Mouse (Mus musculus): ENCODE measurements around the gene H2-M3. TPM values are rescaled to one million over a fixed set of nuclear protein-coding genes. Genes with fewer than 3 reads are reported as not detected.

H2-M3 gene
- polyA plus RNA-seq, 1 experiment = 24.2 TPM

- Histone ChIP-seq H3K27me3 (ENCODE audit: control insufficient read depth, insufficient read depth, low read length) (no peaks in the 10 kb centered on the region), H3K36me3 (ENCODE audit: control insufficient read depth, insufficient read depth, low read length) (no peaks in the 10 kb centered on the region), H3K4me1 (replicated peaks; ENCODE audit: control insufficient read depth, insufficient read depth, low read length) (no peaks in the 10 kb centered on the region), H3K4me3 (ENCODE audit: control insufficient read depth, insufficient read depth, low read length) (no peak within 1 kb of the TSS), H3K27ac (ENCODE audit: control insufficient read depth, insufficient read depth, low read length) (no peak within 1 kb of the TSS)
- no peak for TF ChIP-seq CTCF (IDR thresholded peaks at IDR 0.05; ENCODE audit: borderline replicate concordance, control insufficient read depth, extremely low read depth, insufficient read depth, low read length, poor library complexity)
- no peak for TF ChIP-seq POLR2A (IDR thresholded peaks at IDR 0.05; ENCODE audit: control insufficient read depth, extremely low read depth, insufficient read depth, low read length, poor library complexity)
- DNase-seq = no peak
- 91% methylated on average over 4 of the region's 4 CpGs for WGBS
These were observed 34.2 kb downstream of the H2-M3 start, which contains the start of gene Olfr101 for GRCm38 (mm10) chr17:37304213-37304612. Olfr101 (minus strand) TSS chr17:37304313.

- H3K27me3 ChIP-seq (ENCODE audit: control insufficient read depth, insufficient read depth, low read length) = no peaks in the 10 kb centered on the region
- no peaks in the 10 kb centered on the region for H3K4me1 ChIP-seq (replicated peaks; ENCODE audit: control insufficient read depth, insufficient read depth, low read length)
- TF ChIP-seq CTCF (IDR thresholded peaks at IDR 0.05; ENCODE audit: borderline replicate concordance, control insufficient read depth, extremely low read depth, insufficient read depth, low read length, poor library complexity) (no peak), POLR2A (IDR thresholded peaks at IDR 0.05; ENCODE audit: control insufficient read depth, extremely low read depth, insufficient read depth, low read length, poor library complexity) (no peak)
- no peaks in the 10 kb centered on the region for H3K36me3 ChIP-seq (ENCODE audit: control insufficient read depth, insufficient read depth, low read length)
- no peak for DNase-seq
- no peak overlapping the region for H3K27ac ChIP-seq (ENCODE audit: control insufficient read depth, insufficient read depth, low read length)
- WGBS = 43% methylated on average over 4 of the region's 4 CpGs
- no peak overlapping the region for H3K4me3 ChIP-seq (ENCODE audit: control insufficient read depth, insufficient read depth, low read length)
These were observed 38.5 kb downstream of the H2-M3 start for GRCm38 (mm10) chr17:37308483-37308882.

GRCm38 (mm10) chr17:37310146-37310699 lies 40.2 kb downstream of the H2-M3 start:
- TF ChIP-seq CTCF (IDR thresholded peaks at IDR 0.05; ENCODE audit: borderline replicate concordance, control insufficient read depth, extremely low read depth, insufficient read depth, low read length, poor library complexity) (no peak), POLR2A (IDR thresholded peaks at IDR 0.05; ENCODE audit: control insufficient read depth, extremely low read depth, insufficient read depth, low read length, poor library complexity) (no peak)
- no peaks in the 10 kb centered on the region for H3K36me3 ChIP-seq (ENCODE audit: control insufficient read depth, insufficient read depth, low read length)
- WGBS = 63% methylated on average over 2 of the region's 2 CpGs

GRCm38 (mm10) chr17:37316954-37317353 lies 46.9 kb downstream of the H2-M3 start, which contains the start of gene Olfr102:
Olfr102 (minus strand) TSS chr17:37317054.
- TF ChIP-seq POLR2A (IDR thresholded peaks at IDR 0.05; ENCODE audit: control insufficient read depth, extremely low read depth, insufficient read depth, low read length, poor library complexity) = no peak
- no peaks in the 10 kb centered on the region for H3K36me3 ChIP-seq (ENCODE audit: control insufficient read depth, insufficient read depth, low read length)
- no peaks in the 10 kb centered on the region for H3K4me1 ChIP-seq (replicated peaks; ENCODE audit: control insufficient read depth, insufficient read depth, low read length)
- no peak within 1 kb of the TSS for H3K4me3 ChIP-seq (ENCODE audit: control insufficient read depth, insufficient read depth, low read length)
- no peaks in the 10 kb centered on the region for H3K27me3 ChIP-seq (ENCODE audit: control insufficient read depth, insufficient read depth, low read length)
- no peak for DNase-seq
- no peak within 1 kb of the TSS for H3K27ac ChIP-seq (ENCODE audit: control insufficient read depth, insufficient read depth, low read length)

More at GRCm38 (mm10) chr17:37310146-37310699, 40.2 kb downstream of the H2-M3 start:
- Histone ChIP-seq H3K27ac (ENCODE audit: control insufficient read depth, insufficient read depth, low read length) (no peak overlapping the region), H3K27me3 (ENCODE audit: control insufficient read depth, insufficient read depth, low read length) (no peaks in the 10 kb centered on the region), H3K4me1 (replicated peaks; ENCODE audit: control insufficient read depth, insufficient read depth, low read length) (no peaks in the 10 kb centered on the region), H3K4me3 (ENCODE audit: control insufficient read depth, insufficient read depth, low read length) (no peak overlapping the region)
- DNase-seq = no peak

Other genes starting within 250 kb of the H2-M3 start
- gene Mog, start 246.8 kb upstream of the H2-M3 start, polyA plus RNA-seq (2012; rRNA removed) = not detected in 2 replicates
- 124 and 135 TPM in 2 replicates for gene Gabbr1, start 224.3 kb upstream of the H2-M3 start, polyA plus RNA-seq (2012; rRNA removed)
- gene Olfr90, start 181.7 kb upstream of the H2-M3 start, polyA plus RNA-seq (2012; rRNA removed) = not detected in 2 replicates
- not detected in 2 replicates for gene Olfr91, start 171.9 kb upstream of the H2-M3 start, polyA plus RNA-seq (2012; rRNA removed)
- gene Olfr92, start 150.1 kb upstream of the H2-M3 start, polyA plus RNA-seq (2012; rRNA removed) = not detected in 2 replicates
- 0.09 TPM in 1 of 2 replicates, not detected in the other for gene Olfr93, start 108.7 kb upstream of the H2-M3 start, polyA plus RNA-seq (2012; rRNA removed)
- gene Ubd, start 76.3 kb upstream of the H2-M3 start, polyA plus RNA-seq (2012; rRNA removed) = 34.0 and 39.1 TPM in 2 replicates
- gene Olfr94, start 69.2 kb upstream of the H2-M3 start, polyA plus RNA-seq (2012; rRNA removed) = not detected in 2 replicates
- 0.03 TPM in 1 of 2 replicates, not detected in the other for gene Olfr95, start 57.1 kb upstream of the H2-M3 start, polyA plus RNA-seq (2012; rRNA removed)
- gene Olfr96, start 50.1 kb upstream of the H2-M3 start, polyA plus RNA-seq (2012; rRNA removed) = not detected in 2 replicates
- not detected in 2 replicates for gene Olfr97, start 32.9 kb upstream of the H2-M3 start, polyA plus RNA-seq (2012; rRNA removed)
- gene Olfr98, start 6.5 kb upstream of the H2-M3 start, polyA plus RNA-seq (2012; rRNA removed) = not detected in 2 replicates
- gene Olfr99, start 13.2 kb downstream of the H2-M3 start, polyA plus RNA-seq (2012; rRNA removed) = not detected in 2 replicates
- not detected in 2 replicates for gene Olfr101, start 34.1 kb downstream of the H2-M3 start, polyA plus RNA-seq (2012; rRNA removed)
- gene Olfr102, start 46.8 kb downstream of the H2-M3 start, polyA plus RNA-seq (2012; rRNA removed) = 0.19 TPM in 1 of 2 replicates, not detected in the other
- not detected in 2 replicates for gene Olfr103, start 69.5 kb downstream of the H2-M3 start, polyA plus RNA-seq (2012; rRNA removed)
- not detected in 2 replicates for gene Olfr104-ps, start 89.4 kb downstream of the H2-M3 start, polyA plus RNA-seq (2012; rRNA removed)
- gene Olfr105-ps, start 108.8 kb downstream of the H2-M3 start, polyA plus RNA-seq (2012; rRNA removed) = not detected in 2 replicates
- not detected in 2 replicates for gene Olfr106-ps, start 120.2 kb downstream of the H2-M3 start, polyA plus RNA-seq (2012; rRNA removed)
- not detected in 2 replicates for gene Olfr107, start 129.0 kb downstream of the H2-M3 start, polyA plus RNA-seq (2012; rRNA removed)
- gene Olfr108, start 175.3 kb downstream of the H2-M3 start, polyA plus RNA-seq (2012; rRNA removed) = not detected in 2 replicates
- gene Olfr109, start 188.7 kb downstream of the H2-M3 start, polyA plus RNA-seq (2012; rRNA removed) = not detected in 2 replicates
- gene H2-M2, start 213.3 kb downstream of the H2-M3 start, polyA plus RNA-seq (2012; rRNA removed) = 20.8 and 24.8 TPM in 2 replicates
- gene Olfr110, start 222.2 kb downstream of the H2-M3 start, polyA plus RNA-seq (2012; rRNA removed) = 0.24 and 0.77 TPM in 2 replicates
- gene Olfr111, start 237.8 kb downstream of the H2-M3 start, polyA plus RNA-seq (2012; rRNA removed) = 2.5 and 3.4 TPM in 2 replicates